Mouse (Mus musculus) ES-E14 (cell line): ENCODE measurements around the gene Gm11565. TPM values are rescaled to one million over a fixed set of nuclear protein-coding genes. Genes with fewer than 3 reads are reported as not detected.

ENCODE experiments used
- DNase-seq: peaks from one replicate; pipeline ENCODE4 v3.0.0-alpha.2; 2013; ENCODE audit warnings: low read depth, low spot score
- H3K27ac ChIP-seq: 2 replicates; pipeline ENCODE4 v1.5.1; 2012; ENCODE audit warnings: low read depth, mild to moderate bottlenecking, low read length, moderate library complexity, mixed read lengths; ENCODE audit not compliant: poor library complexity, insufficient read depth, severe bottlenecking
- H3K36me3 ChIP-seq: 2 replicates; pipeline ENCODE4 v1.6.1; 2012; ENCODE audit warnings: mild to moderate bottlenecking, low read length, moderate library complexity, mixed read lengths; ENCODE audit not compliant: control insufficient read depth, poor library complexity, insufficient read depth, severe bottlenecking
- H3K4me1 ChIP-seq, 2 experiments: fragments of 150-350 bp in 1 of 2; sonication (generic) in 1 of 2; 2 replicates each; pipeline ENCODE4 v1.6.1; 2012; ENCODE audit warnings: low read length in 2 of 2, mild to moderate bottlenecking in 1 of 2, mixed read lengths in 1 of 2; ENCODE audit not compliant: control insufficient read depth in 2 of 2, insufficient read depth in 2 of 2, poor library complexity in 1 of 2
- H3K4me3 ChIP-seq, 2 experiments: fragments of 150-350 bp in 1 of 2; sonication (generic) in 1 of 2; 2 replicates each; pipeline ENCODE4 v1.5.1; 2012; ENCODE audit warnings: low read length in 2 of 2, low read depth in 1 of 2, mild to moderate bottlenecking in 1 of 2, mixed read lengths in 1 of 2; ENCODE audit not compliant: insufficient read depth in 1 of 2, poor library complexity in 1 of 2, severe bottlenecking in 1 of 2
- H3K9ac ChIP-seq: 2 replicates; pipeline ENCODE4 v1.6.1; 2012; ENCODE audit warnings: low read depth, mild to moderate bottlenecking, low read length, mixed read lengths; ENCODE audit not compliant: poor library complexity, insufficient read depth, severe bottlenecking
- H3K9me3 ChIP-seq: fragments of 150-350 bp; sonication (generic); 2 replicates; pipeline ENCODE4 v1.6.1; 2012; ENCODE audit warnings: low read depth, mild to moderate bottlenecking, low read length; ENCODE audit not compliant: control insufficient read depth, insufficient read depth
- CHD2 ChIP-seq: IDR thresholded peaks from 2 replicates; pipeline ENCODE4 v1.6.1; 2014; ENCODE audit warnings: mild to moderate bottlenecking, low read depth, low read length, inconsistent platforms
- HCFC1 ChIP-seq: IDR thresholded peaks from 2 replicates; pipeline ENCODE4 v1.6.1; 2012; ENCODE audit warnings: low read length, inconsistent platforms, borderline replicate concordance; ENCODE audit not compliant: insufficient read depth
- MAFK ChIP-seq: IDR thresholded peaks from 2 replicates; pipeline ENCODE4 v1.6.1; 2014; ENCODE audit warnings: mild to moderate bottlenecking, low read depth, low read length, inconsistent platforms; ENCODE audit not compliant: insufficient read depth
- ZC3H11A ChIP-seq: IDR thresholded peaks from 2 replicates; pipeline ENCODE4 v1.6.1; 2012; ENCODE audit warnings: low read depth, mild to moderate bottlenecking, inconsistent platforms, low read length, borderline replicate concordance
- ZNF384 ChIP-seq: IDR thresholded peaks from 2 replicates; pipeline ENCODE4 v1.6.1; 2012; ENCODE audit warnings: low read depth, low read length, inconsistent platforms
- in situ Hi-C, 2 experiments: fragments of 600-800 bp; cut with MboI; formaldehyde crosslinking; loops; one replicate each; pipeline ENCODE4 v1.15.1; 2025; ENCODE audit warnings: low sequenced_read_pairs in 2 of 2, inconsistent platforms in 1 of 2; ENCODE audit not compliant: unreplicated experiment in 2 of 2
- total RNA-seq: library from RNA; depleted of rRNA; stranded (reverse); fragments of 300-350 nt; gene quantifications from 2 replicates; pipeline ENCODE4 v1.2.3, GENCODE M21; 2012; rRNA removed

Gm11565 gene
- total RNA-seq, 1 experiment, result not detected

- TF ChIP-seq CHD2 (peak; percentile 64; the same call in 1 of the 2 replicates), HCFC1 (no peak)
Observed at GRCm38 (mm10) chr11:99937751-99938264, 23.3 kb downstream of the Gm11565 start.

GRCm38 (mm10) chr11:99948175-99948574 lies 33.6 kb downstream of the Gm11565 start, which contains the start of gene Krtap9-5:
Krtap9-5 (plus strand) TSS chr11:99948475.
- Histone ChIP-seq H3K9ac (no peak within 1 kb of the TSS), H3K36me3 (no peaks in the 10 kb centered on the region), H3K9me3 (no peaks in the 10 kb centered on the region), H3K4me3 (no peak within 1 kb of the TSS), H3K27ac (no peak within 1 kb of the TSS), H3K4me1 (no peaks in the 10 kb centered on the region)
- DNase-seq, result no peak
- TF ChIP-seq CHD2 (no peak), ZNF384 (no peak), ZC3H11A (no peak), HCFC1 (no peak), MAFK (no peak)
- in situ Hi-C loops, result no loop called here

More at GRCm38 (mm10) chr11:99937751-99938264, 23.3 kb downstream of the Gm11565 start:
- peak; percentile 42 for DNase-seq
- Histone ChIP-seq H3K9me3 (no peaks in the 10 kb centered on the region), H3K36me3 (no peaks in the 10 kb centered on the region), H3K4me3 (no peak overlapping the region), H3K9ac (no peak overlapping the region), H3K27ac (no peak overlapping the region), H3K4me1 (no peaks in the 10 kb centered on the region)
- in situ Hi-C loops, result no loop called here

- Histone ChIP-seq H3K4me1 (no peaks in the 10 kb centered on the region), H3K27ac (no peak overlapping the region), H3K4me3 (no peak overlapping the region), H3K9me3 (no peaks in the 10 kb centered on the region), H3K36me3 (no peaks in the 10 kb centered on the region), H3K9ac (no peak overlapping the region)
- in situ Hi-C loops, result no loop called here
- TF ChIP-seq ZC3H11A (peak; percentile 19; the same call in 1 of the 2 replicates), ZNF384 (no peak)
- peak; percentile 60 for DNase-seq
Observed at GRCm38 (mm10) chr11:99964213-99964612, 49.7 kb downstream of the Gm11565 start.

Other genes with a start within 250 kb of the Gm11565 start
- not detected in 2 replicates for gene Krtap4-6, start 248.8 kb upstream of the Gm11565 start, total RNA-seq
- not detected in 2 replicates for gene Gm14190, start 224.0 kb upstream of the Gm11565 start, total RNA-seq
- not detected in 2 replicates for gene Gm14180, start 180.5 kb upstream of the Gm11565 start, total RNA-seq
- not detected in 2 replicates for gene Gm11595, start 141.8 kb upstream of the Gm11565 start, total RNA-seq
- gene Krtap4-8, start 134.0 kb upstream of the Gm11565 start, total RNA-seq, result not detected in 2 replicates
- gene Krtap4-9, start 129.6 kb upstream of the Gm11565 start, total RNA-seq, result not detected in 2 replicates
- not detected in 2 replicates for gene Gm11596, start 121.3 kb upstream of the Gm11565 start, total RNA-seq
- not detected in 2 replicates for gene Gm11569, start 115.8 kb upstream of the Gm11565 start, total RNA-seq
- gene Gm11554, start 110.3 kb upstream of the Gm11565 start, total RNA-seq, result not detected in 2 replicates
- gene Krtap4-13, start 104.9 kb upstream of the Gm11565 start, total RNA-seq, result 1.3 and 1.5 TPM in 2 replicates
- gene Gm11564, start 99.1 kb upstream of the Gm11565 start, total RNA-seq, result 0.89 and 1.4 TPM in 2 replicates
- gene 2300003K06Rik, start 76.7 kb upstream of the Gm11565 start, total RNA-seq, result not detected in 2 replicates
- not detected in 2 replicates for gene Krtap4-16, start 63.1 kb upstream of the Gm11565 start, total RNA-seq
- not detected in 2 replicates for gene Gm11568, start 56.8 kb upstream of the Gm11565 start, total RNA-seq
- not detected in 2 replicates for gene Gm11559, start 50.3 kb upstream of the Gm11565 start, total RNA-seq
- not detected in 2 replicates for gene Krtap9-1, start 41.4 kb upstream of the Gm11565 start, total RNA-seq
- not detected in 2 replicates for gene Gm11567, start 35.6 kb upstream of the Gm11565 start, total RNA-seq
- gene Krtap31-1, start 6.8 kb upstream of the Gm11565 start, total RNA-seq, result not detected in 2 replicates
- gene Krtap31-2, start 21.5 kb downstream of the Gm11565 start, total RNA-seq, result not detected in 2 replicates
- not detected in 2 replicates for gene Krtap9-5, start 33.7 kb downstream of the Gm11565 start, total RNA-seq
- gene Krtap29-1, start 64.3 kb downstream of the Gm11565 start, total RNA-seq, result not detected in 2 replicates
- gene Krtap16-1, start 71.8 kb downstream of the Gm11565 start, total RNA-seq, result not detected in 2 replicates
- not detected in 2 replicates for gene Krtap17-1, start 79.2 kb downstream of the Gm11565 start, total RNA-seq
- gene Krt33a, start 101.5 kb downstream of the Gm11565 start, total RNA-seq, result not detected in 2 replicates
- not detected in 2 replicates for gene Krt33b, start 115.1 kb downstream of the Gm11565 start, total RNA-seq
- not detected in 2 replicates for gene Krt34, start 126.8 kb downstream of the Gm11565 start, total RNA-seq
- gene Krt31, start 135.8 kb downstream of the Gm11565 start, total RNA-seq, result not detected in 2 replicates
- not detected in 2 replicates for gene Krt32, start 173.5 kb downstream of the Gm11565 start, total RNA-seq
- gene Krt35, start 181.5 kb downstream of the Gm11565 start, total RNA-seq, result not detected in 2 replicates
- gene Krt36, start 190.9 kb downstream of the Gm11565 start, total RNA-seq, result 0.13 and 0.16 TPM in 2 replicates
- gene Krt13, start 206.8 kb downstream of the Gm11565 start, total RNA-seq, result 0.71 and 1.1 TPM in 2 replicates
- gene Krt15, start 221.2 kb downstream of the Gm11565 start, total RNA-seq, result 0.16 and 0.36 TPM in 2 replicates
- 53.4 and 79.9 TPM in 2 replicates for gene Krt19, start 233.9 kb downstream of the Gm11565 start, total RNA-seq